Mouse (Mus musculus) c-Kit-positive CD71-positive TER-119-positive erythroid progenitor cells, embryonic 14.5 days (primary cell): ENCODE data around the gene Slc45a2.

Experiments
- DNase-seq: peaks from one replicate; pipeline ENCODE4 v3.0.0-alpha.2; 2013; ENCODE audit warnings: low spot score

Slc45a2 gene

GRCm38 (mm10) chr15:11004646-11005045 is 4.1 kb downstream of the Slc45a2 start:
- DNase-seq: no peak

- DNase-seq: no peak
Measured at GRCm38 (mm10) chr15:11008756-11009155, 8.2 kb downstream of the Slc45a2 start.

GRCm38 (mm10) chr15:11010976-11011548 is 10.5 kb downstream of the Slc45a2 start:
- DNase-seq: no peak

- DNase-seq: no peak
Measured at GRCm38 (mm10) chr15:11014931-11015330, 14.4 kb downstream of the Slc45a2 start.

GRCm38 (mm10) chr15:11026801-11027561 is 26.5 kb downstream of the Slc45a2 start:
- no peak for DNase-seq

- DNase-seq: no peak
Measured at GRCm38 (mm10) chr15:11030188-11030587, 29.7 kb downstream of the Slc45a2 start.

- no peak for DNase-seq
Measured at GRCm38 (mm10) chr15:11035947-11036474, 35.5 kb downstream of the Slc45a2 start.

GRCm38 (mm10) chr15:11036535-11037375 is 36.2 kb downstream of the Slc45a2 start:
- DNase-seq: no peak

GRCm38 (mm10) chr15:11037376-11037695 is 36.8 kb downstream of the Slc45a2 start:
- DNase-seq: no peak

- no peak for DNase-seq
Measured at GRCm38 (mm10) chr15:11037711-11038110, 37.2 kb downstream of the Slc45a2 start, which contains the start of gene Rxfp3. TSS of gene Rxfp3 (minus strand) at chr15:11037991.

- DNase-seq: peak; percentile 13
Measured at GRCm38 (mm10) chr15:11038476-11038875, 38.0 kb downstream of the Slc45a2 start.

GRCm38 (mm10) chr15:11040067-11040466 is 39.5 kb downstream of the Slc45a2 start:
- no peak for DNase-seq

- no peak for DNase-seq
Measured at GRCm38 (mm10) chr15:11041229-11041628, 40.7 kb downstream of the Slc45a2 start.

- DNase-seq: no peak
Measured at GRCm38 (mm10) chr15:11042828-11043227, 42.3 kb downstream of the Slc45a2 start.

- no peak for DNase-seq
Measured at GRCm38 (mm10) chr15:11053678-11054439, 53.3 kb downstream of the Slc45a2 start.

- DNase-seq: no peak
Measured at GRCm38 (mm10) chr15:11054440-11055080, 54.0 kb downstream of the Slc45a2 start.

GRCm38 (mm10) chr15:11062903-11063302 is 62.4 kb downstream of the Slc45a2 start:
- DNase-seq: no peak

- DNase-seq: no peak
Measured at GRCm38 (mm10) chr15:11064160-11064557, 63.6 kb downstream of the Slc45a2 start.

GRCm38 (mm10) chr15:11064558-11065411 is 64.3 kb downstream of the Slc45a2 start, which contains the start of gene Adamts12:
TSS of gene Adamts12 (plus strand) at chr15:11064790.
- no peak for DNase-seq

- DNase-seq: no peak
Measured at GRCm38 (mm10) chr15:11065528-11066171, 65.1 kb downstream of the Slc45a2 start.
